Mouse (Mus musculus): Measurements from ENCODE around the gene Gpr141. TPM values are rescaled to one million over a fixed set of nuclear protein-coding genes. Genes with fewer than 3 reads are reported as not detected.
"Not testable (repeated sequence)": the region's sequence is repeated elsewhere in the genome, so short reads cannot be mapped to it uniquely, and the experiment has no call there.

Gpr141 gene
- polyA plus RNA-seq, 1 experiment from 2014 or later, result 0.12 TPM

- H3K27ac ChIP-seq (ENCODE audit: low read depth, low read length), result no peak overlapping the region
- DNase-seq (ENCODE audit: low spot score) (no peak), ATAC-seq (ENCODE audit: low FRiP score) (no peak)
- no peaks in the 10 kb centered on the region for H3K9me3 ChIP-seq (ENCODE audit: control insufficient read depth, low read length)
- H3K4me2 ChIP-seq (replicated peaks; ENCODE audit: low read depth, low read length), result no peak overlapping the region
- WGBS, result 85% methylated on average over 2 of the region's 2 CpGs
- H3K4me3 ChIP-seq (ENCODE audit: low read depth, low read length), result no peak overlapping the region
- H3K36me3 ChIP-seq (ENCODE audit: control insufficient read depth, insufficient read depth, low read length), result no peaks in the 10 kb centered on the region
- H3K4me1 ChIP-seq (replicated peaks; ENCODE audit: control insufficient read depth, insufficient read depth, low read length), result no peaks in the 10 kb centered on the region
- H3K9ac ChIP-seq (ENCODE audit: low read depth, low read length), result no peak overlapping the region
- no peaks in the 10 kb centered on the region for H3K27me3 ChIP-seq (ENCODE audit: control insufficient read depth, insufficient read depth, low read length)
Measured at GRCm38 (mm10) chr13:19828095-19828494, 4.0 kb upstream of the Gpr141 start.

- H3K9ac ChIP-seq (ENCODE audit: low read depth, low read length), result no peak overlapping the region
- no peak for DNase-seq (ENCODE audit: low spot score)
- H3K4me1 ChIP-seq (replicated peaks; ENCODE audit: control insufficient read depth, insufficient read depth, low read length), result no peaks in the 10 kb centered on the region
- H3K36me3 ChIP-seq (ENCODE audit: control insufficient read depth, insufficient read depth, low read length), result no peaks in the 10 kb centered on the region
- H3K27ac ChIP-seq (ENCODE audit: low read depth, low read length), result no peak overlapping the region
- H3K9me3 ChIP-seq (ENCODE audit: control insufficient read depth, low read length), result no peaks in the 10 kb centered on the region
- H3K4me3 ChIP-seq (ENCODE audit: low read depth, low read length), result no peak overlapping the region
- no peak overlapping the region for H3K4me2 ChIP-seq (replicated peaks; ENCODE audit: low read depth, low read length)
- H3K27me3 ChIP-seq (ENCODE audit: control insufficient read depth, insufficient read depth, low read length), result no peaks in the 10 kb centered on the region
- no peak for ATAC-seq (ENCODE audit: low FRiP score)
Measured at GRCm38 (mm10) chr13:19821639-19822038, 2.4 kb downstream of the Gpr141 start.

GRCm38 (mm10) chr13:19819926-19820325, 4.1 kb downstream of the Gpr141 start:
- Histone ChIP-seq H3K9me3 (ENCODE audit: control insufficient read depth, low read length) (no peaks in the 10 kb centered on the region), H3K4me1 (replicated peaks; ENCODE audit: control insufficient read depth, insufficient read depth, low read length) (no peaks in the 10 kb centered on the region), H3K36me3 (ENCODE audit: control insufficient read depth, insufficient read depth, low read length) (no peaks in the 10 kb centered on the region), H3K4me2 (replicated peaks; ENCODE audit: low read depth, low read length) (no peak overlapping the region), H3K4me3 (ENCODE audit: low read depth, low read length) (no peak overlapping the region), H3K9ac (ENCODE audit: low read depth, low read length) (no peak overlapping the region), H3K27me3 (ENCODE audit: control insufficient read depth, insufficient read depth, low read length) (no peaks in the 10 kb centered on the region), H3K27ac (ENCODE audit: low read depth, low read length) (no peak overlapping the region)
- WGBS, result 92% methylated on average over 4 of the region's 4 CpGs
- ATAC-seq (ENCODE audit: low FRiP score) (no peak), DNase-seq (ENCODE audit: low spot score) (no peak)

DNA sequence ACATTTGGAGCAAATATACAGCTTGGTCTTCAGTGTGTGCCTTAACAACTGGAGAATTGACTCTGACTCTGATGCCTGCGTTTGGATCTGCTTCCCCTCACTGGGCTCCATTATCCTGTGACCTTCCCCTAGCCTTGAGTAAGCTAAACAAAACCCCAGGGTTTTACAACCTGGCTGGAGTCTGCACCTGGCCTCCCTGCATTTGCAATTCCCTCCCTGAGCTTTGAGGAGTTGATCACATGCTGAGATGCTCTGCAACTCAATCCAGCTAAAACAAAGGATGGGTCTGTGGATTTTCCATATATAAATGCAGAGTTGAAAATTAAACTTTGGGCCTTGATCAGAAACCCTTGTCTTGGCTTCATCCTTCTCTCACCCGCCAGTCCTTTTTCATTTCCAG, 4.8 kb downstream of the Gpr141 start:
- Histone ChIP-seq H3K36me3 (ENCODE audit: control insufficient read depth, insufficient read depth, low read length) (no peaks in the 10 kb centered on the region), H3K27me3 (ENCODE audit: control insufficient read depth, insufficient read depth, low read length) (no peaks in the 10 kb centered on the region), H3K27ac (ENCODE audit: low read depth, low read length) (no peak overlapping the region), H3K4me3 (ENCODE audit: low read depth, low read length) (no peak overlapping the region), H3K9me3 (ENCODE audit: control insufficient read depth, low read length) (no peaks in the 10 kb centered on the region), H3K9ac (ENCODE audit: low read depth, low read length) (no peak overlapping the region), H3K4me2 (replicated peaks; ENCODE audit: low read depth, low read length) (no peak overlapping the region), H3K4me1 (replicated peaks; ENCODE audit: control insufficient read depth, insufficient read depth, low read length) (no peaks in the 10 kb centered on the region)
- 42% methylated on average over 2 of the region's 2 CpGs for WGBS
- ATAC-seq (ENCODE audit: low FRiP score) (no peak), DNase-seq (ENCODE audit: low spot score) (no peak)

DNA sequence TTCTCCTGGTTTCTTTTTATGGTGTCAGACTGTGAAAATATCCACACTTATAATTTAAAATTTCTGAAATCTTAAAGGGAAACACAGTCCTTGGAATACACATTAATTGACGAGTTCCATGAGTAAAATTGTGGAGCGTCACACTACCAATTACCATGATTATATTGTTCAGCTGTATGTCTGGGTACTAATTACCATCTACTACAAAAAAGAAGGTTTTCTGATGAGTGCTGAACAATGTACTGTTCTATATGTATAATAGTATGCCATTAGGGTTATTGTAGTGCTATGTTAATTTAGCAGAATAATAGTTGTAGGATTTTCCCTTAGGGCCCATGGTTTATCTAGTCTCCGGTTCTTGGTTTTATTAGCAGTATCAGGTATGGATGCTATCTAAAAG, 29.1 kb downstream of the Gpr141 start:
- H3K36me3 ChIP-seq (ENCODE audit: control insufficient read depth, insufficient read depth, low read length), result no peaks in the 10 kb centered on the region
- DNase-seq (ENCODE audit: low spot score) (no peak), ATAC-seq (ENCODE audit: low FRiP score) (no peak)
- H3K27me3 ChIP-seq (ENCODE audit: control insufficient read depth, insufficient read depth, low read length), result no peaks in the 10 kb centered on the region
- H3K9me3 ChIP-seq (ENCODE audit: control insufficient read depth, low read length), result no peaks in the 10 kb centered on the region
- H3K27ac ChIP-seq (ENCODE audit: low read depth, low read length), result no peak overlapping the region
- H3K4me3 ChIP-seq (ENCODE audit: low read depth, low read length), result no peak overlapping the region
- H3K4me1 ChIP-seq (replicated peaks; ENCODE audit: control insufficient read depth, insufficient read depth, low read length), result no peaks in the 10 kb centered on the region
- no peak overlapping the region for H3K4me2 ChIP-seq (replicated peaks; ENCODE audit: low read depth, low read length)
- WGBS, result 94% methylated on average over 3 of the region's 3 CpGs
- no peak overlapping the region for H3K9ac ChIP-seq (ENCODE audit: low read depth, low read length)

GRCm38 (mm10) chr13:19794486-19794885, 29.6 kb downstream of the Gpr141 start:
- H3K9me3 ChIP-seq (ENCODE audit: control insufficient read depth, low read length), result no peaks in the 10 kb centered on the region

GRCm38 (mm10) chr13:19793761-19794160, 30.3 kb downstream of the Gpr141 start:
- H3K4me1 ChIP-seq (replicated peaks; ENCODE audit: control insufficient read depth, insufficient read depth, low read length), result no peaks in the 10 kb centered on the region
- no peak overlapping the region for H3K9ac ChIP-seq (ENCODE audit: low read depth, low read length)
- no peaks in the 10 kb centered on the region for H3K27me3 ChIP-seq (ENCODE audit: control insufficient read depth, insufficient read depth, low read length)
- 87% methylated on average over 4 of the region's 4 CpGs for WGBS
- DNase-seq (ENCODE audit: low spot score) (no peak), ATAC-seq (ENCODE audit: low FRiP score) (no peak)
- no peak overlapping the region for H3K4me3 ChIP-seq (ENCODE audit: low read depth, low read length)
- no peak overlapping the region for H3K4me2 ChIP-seq (replicated peaks; ENCODE audit: low read depth, low read length)
- H3K36me3 ChIP-seq (ENCODE audit: control insufficient read depth, insufficient read depth, low read length), result no peaks in the 10 kb centered on the region
- H3K9me3 ChIP-seq (ENCODE audit: control insufficient read depth, low read length), result no peaks in the 10 kb centered on the region
- no peak overlapping the region for H3K27ac ChIP-seq (ENCODE audit: low read depth, low read length)

More at GRCm38 (mm10) chr13:19794486-19794885, 29.6 kb downstream of the Gpr141 start:
- H3K4me2 ChIP-seq (replicated peaks; ENCODE audit: low read depth, low read length), result no peak overlapping the region
- no peak for ATAC-seq (ENCODE audit: low FRiP score)
- WGBS, result 76% methylated on average over 6 of the region's 6 CpGs
- no peak overlapping the region for H3K27ac ChIP-seq (ENCODE audit: low read depth, low read length)
- no peaks in the 10 kb centered on the region for H3K4me1 ChIP-seq (replicated peaks; ENCODE audit: control insufficient read depth, insufficient read depth, low read length)
- no peak overlapping the region for H3K4me3 ChIP-seq (ENCODE audit: low read depth, low read length)
- no peaks in the 10 kb centered on the region for H3K36me3 ChIP-seq (ENCODE audit: control insufficient read depth, insufficient read depth, low read length)
- no peak overlapping the region for H3K9ac ChIP-seq (ENCODE audit: low read depth, low read length)
- H3K27me3 ChIP-seq (ENCODE audit: control insufficient read depth, insufficient read depth, low read length), result no peaks in the 10 kb centered on the region
- no peak for DNase-seq (ENCODE audit: low spot score)

DNA sequence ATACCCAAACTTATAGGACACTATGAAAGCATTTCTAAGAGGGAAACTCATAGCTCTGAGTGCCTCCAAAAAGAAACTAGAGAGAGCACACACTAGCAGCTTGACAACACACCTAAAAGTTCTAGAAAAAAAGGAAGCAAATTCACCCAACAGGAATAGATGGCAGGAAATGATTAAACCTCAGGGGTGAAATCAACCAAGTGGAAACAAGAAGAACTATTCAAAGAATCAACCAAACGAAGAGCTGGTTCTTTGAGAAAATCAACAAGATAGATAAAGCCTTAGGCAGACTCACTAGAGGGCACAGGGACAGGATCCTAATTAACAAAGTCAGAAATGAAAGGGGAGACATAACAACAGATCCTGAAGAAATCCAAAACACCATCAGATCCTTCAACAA, 36.1 kb downstream of the Gpr141 start:
- H3K4me2 ChIP-seq (replicated peaks; ENCODE audit: low read depth, low read length); H3K27ac ChIP-seq (ENCODE audit: low read depth, low read length); H3K4me3 ChIP-seq (ENCODE audit: low read depth, low read length); H3K9ac ChIP-seq (ENCODE audit: low read depth, low read length); ATAC-seq (ENCODE audit: low FRiP score); H3K36me3 ChIP-seq (ENCODE audit: control insufficient read depth, insufficient read depth, low read length); H3K9me3 ChIP-seq (ENCODE audit: control insufficient read depth, low read length); DNase-seq (ENCODE audit: low spot score); H3K27me3 ChIP-seq (ENCODE audit: control insufficient read depth, insufficient read depth, low read length); H3K4me1 ChIP-seq (replicated peaks; ENCODE audit: control insufficient read depth, insufficient read depth, low read length): not testable (repeated sequence)
- 61% methylated on average over 1 of the region's 1 CpGs for WGBS

DNA sequence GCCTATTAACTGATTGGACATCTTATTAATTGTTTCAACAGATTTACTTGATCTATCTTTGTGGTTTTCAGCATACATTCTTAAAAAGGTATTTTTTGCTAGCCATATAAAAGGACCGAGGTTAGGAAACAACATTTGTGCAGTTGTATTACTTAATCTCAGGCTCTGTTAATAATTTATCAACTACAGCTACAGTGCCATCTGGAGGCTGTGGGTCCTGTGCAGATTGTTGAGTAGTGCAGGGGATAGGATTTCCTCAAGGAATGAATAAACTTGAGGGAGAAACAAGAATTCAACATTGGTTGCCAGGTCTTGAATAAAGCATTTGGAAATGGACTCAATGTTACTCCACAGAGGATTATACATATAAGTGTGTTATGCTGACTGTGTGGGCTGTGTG, 53.9 kb downstream of the Gpr141 start:
- Histone ChIP-seq H3K9me3 (ENCODE audit: control insufficient read depth, low read length) (no peaks in the 10 kb centered on the region), H3K4me2 (replicated peaks; ENCODE audit: low read depth, low read length) (no peak overlapping the region), H3K27ac (ENCODE audit: low read depth, low read length) (no peak overlapping the region), H3K4me3 (ENCODE audit: low read depth, low read length) (no peak overlapping the region), H3K27me3 (ENCODE audit: control insufficient read depth, insufficient read depth, low read length) (no peaks in the 10 kb centered on the region), H3K9ac (ENCODE audit: low read depth, low read length) (no peak overlapping the region), H3K36me3 (ENCODE audit: control insufficient read depth, insufficient read depth, low read length) (no peaks in the 10 kb centered on the region), H3K4me1 (replicated peaks; ENCODE audit: control insufficient read depth, insufficient read depth, low read length) (no peaks in the 10 kb centered on the region)
- no peak for DNase-seq (ENCODE audit: low spot score)
- WGBS, result 84% methylated on average over 1 of the region's 1 CpGs
- no peak for ATAC-seq (ENCODE audit: low FRiP score)
